Mouse (Mus musculus) embryonic facial prominence, embryonic 15.5 days (tissue): ENCODE measurements around the gene Slc30a2. TPM values are rescaled to one million over a fixed set of nuclear protein-coding genes. Genes with fewer than 3 reads are reported as not detected.
"Not testable (repeated sequence)": the region's sequence is repeated elsewhere in the genome, so short reads cannot be mapped to it uniquely, and the experiment has no call there.

Experiments used
- ATAC-seq: fragments of 200-750 bp; cut with Nextera tagmentation; 2 replicates; pipeline ENCODE4 v1.8.0; 2017; ENCODE audit warnings: low read depth, moderate TSS enrichment; ENCODE audit not compliant: insufficient number of reproducible peaks, low FRiP score, low TSS enrichment
- H3K27ac ChIP-seq: fragments of 300-500 bp; sonication (generic); replicated peaks from 2 replicates; pipeline ENCODE4 v1.5.1; 2015; ENCODE audit warnings: mild to moderate bottlenecking, inconsistent platforms
- H3K27me3 ChIP-seq: fragments of 300-500 bp; sonication (generic); 2 replicates; pipeline ENCODE4 v1.6.1; 2015; ENCODE audit warnings: inconsistent platforms
- H3K36me3 ChIP-seq: fragments of 300-500 bp; sonication (generic); 2 replicates; pipeline ENCODE4 v1.6.1; 2015; ENCODE audit warnings: mild to moderate bottlenecking, inconsistent platforms
- H3K4me1 ChIP-seq: fragments of 300-500 bp; sonication (generic); 2 replicates; pipeline ENCODE4 v1.6.1; 2015; ENCODE audit warnings: inconsistent platforms
- H3K4me2 ChIP-seq: fragments of 300-500 bp; sonication (generic); replicated peaks from 2 replicates; pipeline ENCODE4 v1.6.1; 2015; ENCODE audit warnings: mild to moderate bottlenecking, inconsistent platforms
- H3K4me3 ChIP-seq: fragments of 300-500 bp; sonication (generic); replicated peaks from 2 replicates; pipeline ENCODE4 v1.5.1; 2015; ENCODE audit warnings: mild to moderate bottlenecking, inconsistent platforms
- H3K9ac ChIP-seq: fragments of 300-500 bp; sonication (generic); 2 replicates; pipeline ENCODE4 v1.6.1; 2015; ENCODE audit warnings: inconsistent platforms
- H3K9me3 ChIP-seq: fragments of 300-500 bp; sonication (generic); replicated peaks from 2 replicates; pipeline ENCODE4 v1.6.1; 2016; ENCODE audit warnings: inconsistent platforms
- WGBS: fragments of 180-500 bp; shearing (Covaris S2); methylation state at CpG from one replicate; pipeline ENCODE4 v1.1.7; 2015; 5-methylcytosine and 5-hydroxymethylcytosine counted together
- polyA plus RNA-seq: library from polyadenylated mRNA; unstranded; fragments of >200 nt; fragmentation: Nextera tagmentation; extraction: Ambion mirVana; gene quantifications from 2 replicates; pipeline ENCODE4 v1.2.1, GENCODE M21; 2015

The Slc30a2 gene
- polyA plus RNA-seq, 1 experiment from 2014 or later = 2.3 TPM

DNA sequence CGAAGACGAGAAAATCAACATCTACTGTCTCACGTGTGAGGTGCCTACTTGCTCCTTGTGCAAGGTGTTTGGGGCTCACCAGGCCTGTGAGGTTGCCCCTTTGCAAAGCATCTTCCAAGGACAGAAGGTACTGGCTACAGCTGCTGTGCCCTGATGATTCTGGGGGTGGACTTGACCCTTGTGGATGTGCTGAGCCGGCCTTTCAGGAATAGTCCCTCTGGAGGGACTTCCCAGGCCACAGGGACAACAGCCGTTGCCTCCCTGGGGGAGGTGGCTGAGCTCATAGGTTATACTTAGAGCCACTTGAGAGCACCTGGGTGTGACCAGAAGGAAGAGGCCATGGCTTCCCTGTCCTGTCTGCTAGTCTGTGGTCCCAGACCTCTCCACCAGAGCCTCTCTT is 23.3 kb upstream of the Slc30a2 start:
- 0 out of 2 replicates have a peak, but pooled peaks cover 7% of the 10 kb centered on the region for H3K4me1 ChIP-seq
- H3K36me3 ChIP-seq = no peaks in the 10 kb centered on the region
- H3K9ac ChIP-seq = no peak overlapping the region
- H3K27me3 ChIP-seq = no peaks in the 10 kb centered on the region
- H3K4me2 ChIP-seq = no peak overlapping the region
- no peaks in the 10 kb centered on the region for H3K9me3 ChIP-seq
- no peak overlapping the region for H3K4me3 ChIP-seq
- ATAC-seq = no peak
- H3K27ac ChIP-seq = no peak overlapping the region
- 77% methylated on average over 5 of the region's 5 CpGs for WGBS

DNA sequence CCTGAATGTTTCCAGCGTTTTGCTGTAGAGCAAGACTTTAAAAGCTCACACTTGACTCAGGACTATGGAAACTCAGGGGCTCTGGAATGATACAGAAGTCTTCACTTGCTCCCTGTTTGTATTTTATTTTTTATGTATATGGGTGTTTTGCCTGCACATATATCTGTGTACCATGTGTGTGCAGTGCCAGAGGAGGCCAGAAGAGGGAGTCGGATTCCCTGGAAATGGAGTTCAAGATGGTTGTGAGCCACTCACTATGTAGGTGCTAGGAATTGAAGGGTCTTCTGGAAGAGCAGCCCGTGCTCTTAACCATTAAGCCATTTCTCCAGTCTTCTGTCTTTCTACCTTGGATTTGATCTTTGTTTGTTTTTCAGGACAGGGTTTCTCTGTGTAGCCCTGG is 21.5 kb upstream of the Slc30a2 start:
- no peaks in the 10 kb centered on the region for H3K27me3 ChIP-seq
- H3K36me3 ChIP-seq = no peaks in the 10 kb centered on the region
- no peak overlapping the region for H3K27ac ChIP-seq
- no peaks in the 10 kb centered on the region for H3K9me3 ChIP-seq
- H3K4me2 ChIP-seq = no peak overlapping the region
- no peak overlapping the region for H3K4me3 ChIP-seq
- no peak for ATAC-seq
- WGBS = 65% methylated on average over 3 of the region's 3 CpGs
- H3K9ac ChIP-seq = no peak overlapping the region
- H3K4me1 ChIP-seq = 0 out of 2 replicates have a peak, but pooled peaks cover 2% of the 10 kb centered on the region

DNA sequence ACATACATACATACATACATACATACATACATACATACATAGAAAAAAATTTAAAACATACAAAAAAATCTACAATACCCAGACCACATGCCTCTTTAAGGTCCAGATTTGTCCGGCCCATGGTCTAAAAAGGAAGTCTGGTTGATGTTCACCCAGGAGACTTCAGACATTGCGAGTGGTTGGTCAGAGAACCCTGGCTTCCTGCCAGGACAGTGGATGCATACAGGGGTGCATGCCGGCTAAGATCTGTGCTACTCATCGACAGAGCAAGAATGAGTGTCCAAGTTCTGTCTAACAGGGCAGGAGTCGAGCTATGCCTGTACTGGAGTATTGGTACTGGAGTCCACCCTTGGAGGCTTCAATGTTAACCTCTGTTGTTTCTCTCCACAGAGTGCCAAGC is 18.3 kb upstream of the Slc30a2 start:
- WGBS = 71% methylated on average over 5 of the region's 5 CpGs
- no peaks in the 10 kb centered on the region for H3K4me1 ChIP-seq
- H3K27me3 ChIP-seq = no peaks in the 10 kb centered on the region
- H3K4me2 ChIP-seq = no peak overlapping the region
- no peak overlapping the region for H3K4me3 ChIP-seq
- no peaks in the 10 kb centered on the region for H3K36me3 ChIP-seq
- no peaks in the 10 kb centered on the region for H3K9me3 ChIP-seq
- no peak overlapping the region for H3K9ac ChIP-seq
- no peak for ATAC-seq
- H3K27ac ChIP-seq = no peak overlapping the region

DNA sequence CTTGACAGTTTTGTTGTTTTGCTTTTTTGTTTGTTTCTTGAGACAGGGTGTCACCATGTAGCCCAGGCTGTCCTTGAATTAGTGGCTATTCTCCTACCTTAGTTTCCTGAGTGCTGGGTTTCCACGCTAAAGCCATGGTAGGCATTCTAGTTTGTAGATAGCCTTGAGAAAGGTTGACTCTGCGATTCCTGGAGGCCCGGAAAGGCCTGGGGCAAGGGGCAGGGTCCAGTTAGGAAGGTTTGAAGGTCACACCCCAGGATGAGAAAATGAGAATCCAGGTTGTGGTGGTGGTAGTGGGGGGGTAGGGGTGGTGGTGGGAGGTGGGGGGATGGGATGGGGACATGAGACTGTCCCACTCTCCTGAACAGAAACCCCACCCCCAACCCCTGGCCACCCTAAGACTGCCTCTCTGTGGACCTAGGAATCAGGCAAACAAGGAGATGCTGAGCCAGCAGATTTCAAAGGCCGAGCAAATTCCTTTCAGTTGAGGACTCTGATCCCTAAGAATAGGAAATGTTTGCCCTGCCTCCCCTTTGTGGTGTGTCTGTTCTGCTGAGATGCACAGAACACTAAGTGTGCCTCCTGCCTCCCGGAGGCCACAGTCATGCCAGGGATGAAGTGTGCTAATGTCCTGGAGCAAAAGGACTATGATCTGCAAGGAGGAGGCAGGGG is 16.0 kb upstream of the Slc30a2 start:
- WGBS = 61% methylated on average over 5 of the region's 5 CpGs
- Histone ChIP-seq H3K27ac (no peak overlapping the region), H3K4me1 (no peaks in the 10 kb centered on the region), H3K4me2 (no peak overlapping the region), H3K27me3 (no peaks in the 10 kb centered on the region), H3K9me3 (no peaks in the 10 kb centered on the region), H3K9ac (no peak overlapping the region), H3K4me3 (no peak overlapping the region), H3K36me3 (no peaks in the 10 kb centered on the region)
- ATAC-seq = no peak

DNA sequence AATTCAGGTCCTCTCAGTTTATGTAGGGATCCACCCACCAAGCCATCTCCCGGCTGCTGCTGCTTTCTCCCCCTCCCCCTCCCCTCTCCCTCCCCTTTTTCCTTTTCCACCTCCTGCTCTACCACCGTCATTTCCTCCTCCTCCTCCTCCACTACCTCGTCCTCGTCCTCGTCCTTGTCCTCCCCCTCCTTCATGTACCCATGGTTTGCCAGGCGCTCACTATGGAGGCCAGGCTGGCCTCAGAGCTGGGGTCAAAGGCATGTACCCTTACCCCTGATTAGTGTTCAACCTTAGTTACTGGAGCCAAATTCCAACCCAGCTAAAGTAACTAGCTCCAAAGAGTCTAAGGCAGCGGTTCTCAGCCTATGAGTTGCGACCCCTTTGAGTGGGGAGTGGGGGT is 14.8 kb upstream of the Slc30a2 start:
- Histone ChIP-seq H3K9ac (no peak overlapping the region), H3K27me3 (no peaks in the 10 kb centered on the region), H3K9me3 (no peaks in the 10 kb centered on the region), H3K36me3 (no peaks in the 10 kb centered on the region), H3K4me2 (no peak overlapping the region), H3K4me3 (no peak overlapping the region), H3K27ac (no peak overlapping the region), H3K4me1 (no peaks in the 10 kb centered on the region)
- no peak for ATAC-seq
- WGBS = 62% methylated on average over 8 of the region's 8 CpGs

DNA sequence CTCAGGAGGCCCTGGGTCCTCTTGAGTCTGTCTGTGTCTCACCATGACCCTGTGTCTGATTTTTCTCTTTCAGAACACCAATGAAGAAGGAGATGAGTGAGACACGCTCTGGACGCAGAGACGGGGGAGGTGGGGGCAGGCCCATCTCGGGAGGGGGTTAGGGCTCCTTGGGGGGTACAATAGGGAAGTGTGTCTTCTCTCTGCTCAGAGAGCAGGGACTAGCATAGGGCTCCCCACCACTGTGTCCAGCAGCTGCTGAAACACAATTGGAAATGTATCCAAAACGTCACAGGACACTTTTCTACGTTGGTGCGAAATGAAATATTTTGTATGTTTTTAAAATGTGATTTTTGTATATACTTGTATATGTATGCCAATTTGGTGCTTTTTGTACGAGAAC is 14.1 kb upstream of the Slc30a2 start:
- H3K27me3 ChIP-seq = no peaks in the 10 kb centered on the region
- H3K9ac ChIP-seq = no peak overlapping the region
- H3K4me2 ChIP-seq = no peak overlapping the region
- H3K36me3 ChIP-seq = no peaks in the 10 kb centered on the region
- 83% methylated on average over 8 of the region's 8 CpGs for WGBS
- no peak for ATAC-seq
- no peaks in the 10 kb centered on the region for H3K9me3 ChIP-seq
- H3K4me1 ChIP-seq = no peaks in the 10 kb centered on the region
- no peak overlapping the region for H3K4me3 ChIP-seq
- H3K27ac ChIP-seq = no peak overlapping the region

DNA sequence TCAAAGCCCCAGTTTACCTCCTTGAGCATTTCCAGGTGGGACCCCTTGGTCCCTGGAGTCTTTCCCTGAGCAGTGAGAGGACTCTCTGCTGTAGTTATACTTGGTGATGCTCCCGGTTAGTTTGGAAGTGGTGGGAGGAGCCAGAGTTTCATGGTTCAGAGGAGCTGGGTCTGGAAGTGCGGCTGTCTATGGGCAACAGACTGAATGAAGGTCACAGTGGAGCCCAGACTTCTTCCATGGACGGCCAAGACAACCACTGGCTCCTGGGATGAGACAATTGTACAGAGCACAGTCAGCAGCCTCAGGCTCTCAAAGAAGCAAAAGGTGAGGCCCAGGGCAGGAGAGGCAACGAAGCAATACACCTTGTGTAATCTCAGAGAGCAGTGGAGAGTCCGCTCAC is 12.7 kb upstream of the Slc30a2 start:
- 72% methylated on average over 5 of the region's 5 CpGs for WGBS
- Histone ChIP-seq H3K4me3 (no peak overlapping the region), H3K9me3 (no peaks in the 10 kb centered on the region), H3K4me2 (no peak overlapping the region), H3K4me1 (no peaks in the 10 kb centered on the region), H3K9ac (no peak overlapping the region), H3K27ac (no peak overlapping the region), H3K27me3 (no peaks in the 10 kb centered on the region), H3K36me3 (no peaks in the 10 kb centered on the region)
- ATAC-seq = no peak

DNA sequence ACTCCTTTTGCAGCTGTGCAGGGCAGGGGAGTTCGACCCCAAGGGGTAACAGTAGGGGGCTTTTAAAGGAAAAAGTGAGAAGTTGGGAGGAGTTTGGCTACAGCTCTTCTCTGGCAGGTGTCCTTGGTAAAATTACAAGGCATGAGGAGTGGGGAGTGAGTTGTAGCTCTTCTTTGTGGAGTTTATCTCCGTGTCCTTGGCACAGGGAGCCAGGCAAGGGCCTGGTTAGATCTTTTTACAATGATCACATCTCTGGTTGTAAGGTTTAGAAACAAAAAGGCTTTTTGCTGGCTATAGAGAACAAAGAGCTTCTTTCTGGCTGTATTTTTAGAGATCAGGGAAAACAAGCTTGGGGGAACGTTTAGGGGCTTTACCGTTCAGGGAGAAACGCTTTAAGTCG is 1.8 kb upstream of the Slc30a2 start:
- not testable (repeated sequence) for H3K27ac ChIP-seq, H3K9ac ChIP-seq, ATAC-seq, H3K4me3 ChIP-seq, H3K36me3 ChIP-seq, H3K9me3 ChIP-seq, H3K4me2 ChIP-seq
- Histone ChIP-seq H3K27me3 (peaks cover 42% of the 10 kb centered on the region), H3K4me1 (peaks cover 13% of the 10 kb centered on the region)
- 59% methylated on average over 6 of the region's 6 CpGs for WGBS

DNA sequence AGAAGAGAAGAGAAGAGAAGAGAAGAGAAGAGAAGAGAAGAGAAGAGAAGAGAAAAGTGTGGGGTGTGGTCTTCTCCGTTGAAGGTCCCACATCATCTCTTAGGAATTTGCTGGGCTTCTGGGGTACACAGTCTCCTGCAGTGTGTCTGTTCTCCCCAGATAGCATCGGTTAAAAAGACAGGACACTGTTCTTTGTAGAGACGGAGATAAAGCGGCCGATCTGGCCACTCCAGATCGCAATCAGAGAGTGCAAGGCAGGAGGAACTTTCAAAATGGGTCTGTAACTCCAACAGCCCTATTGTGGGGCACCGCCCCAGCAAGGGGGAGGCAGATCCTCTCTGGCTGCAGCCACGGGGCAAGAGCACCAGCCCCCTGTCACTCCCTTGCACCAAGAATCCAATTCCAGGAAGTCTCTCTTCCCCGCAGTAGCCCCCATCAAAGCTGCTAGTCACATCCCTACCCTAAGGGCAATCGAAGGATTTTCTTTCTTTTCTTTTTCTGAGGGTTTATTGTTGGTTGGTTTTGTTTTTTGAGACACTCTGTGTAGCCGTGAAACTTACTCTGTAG is 685 bp upstream of the Slc30a2 start:
- ATAC-seq = no peak
- Histone ChIP-seq H3K27ac (no peak overlapping the region), H3K4me3 (no peak overlapping the region), H3K27me3 (peaks cover 42% of the 10 kb centered on the region), H3K36me3 (no peaks in the 10 kb centered on the region), H3K4me1 (peaks cover 13% of the 10 kb centered on the region), H3K4me2 (no peak overlapping the region), H3K9me3 (no peaks in the 10 kb centered on the region), H3K9ac (no peak overlapping the region)
- 27% methylated on average over 11 of the region's 11 CpGs for WGBS

DNA sequence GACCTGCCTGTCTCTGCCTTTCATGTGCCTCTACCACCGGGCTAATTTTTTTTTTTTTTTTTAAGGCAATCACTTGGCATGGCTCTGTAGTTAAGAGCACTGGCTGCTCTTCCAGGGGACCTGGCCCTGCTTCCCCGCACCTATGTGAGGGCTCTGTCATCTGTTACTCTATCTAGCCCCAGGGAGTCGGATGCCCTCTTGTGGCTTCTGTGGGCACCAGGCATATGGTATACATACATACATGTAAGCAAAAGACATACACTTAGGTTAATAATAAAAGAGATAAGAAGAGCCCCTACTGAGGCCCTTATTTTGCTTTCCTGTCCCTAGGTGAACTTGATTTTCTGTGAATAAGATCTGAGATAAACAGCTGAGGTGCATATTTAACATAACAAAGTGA is 1.6 kb downstream of the Slc30a2 start:
- no peak for ATAC-seq
- 39% methylated on average over 3 of the region's 3 CpGs for WGBS
- Histone ChIP-seq H3K9me3 (no peaks in the 10 kb centered on the region), H3K36me3 (no peaks in the 10 kb centered on the region), H3K4me1 (peaks cover 13% of the 10 kb centered on the region), H3K4me3 (no peak overlapping the region), H3K9ac (no peak overlapping the region), H3K4me2 (no peak overlapping the region), H3K27ac (no peak overlapping the region), H3K27me3 (peaks cover 42% of the 10 kb centered on the region)

DNA sequence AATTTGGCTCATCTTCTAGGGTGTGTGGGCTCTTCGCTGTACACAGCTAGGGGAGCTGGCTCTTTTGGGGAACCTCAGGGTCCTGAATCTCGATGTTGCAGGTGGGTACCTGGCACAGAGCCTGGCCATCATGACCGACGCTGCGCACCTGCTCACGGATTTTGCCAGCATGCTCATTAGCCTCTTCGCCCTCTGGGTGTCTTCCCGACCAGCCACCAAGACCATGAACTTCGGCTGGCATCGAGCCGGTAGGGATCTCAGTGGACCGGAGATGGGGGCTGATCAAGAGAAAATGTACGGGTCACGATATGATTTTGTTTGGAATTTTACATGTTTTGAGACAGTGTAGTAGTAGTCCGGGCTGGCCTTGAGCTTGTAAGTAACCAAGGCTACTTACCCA is 2.8 kb downstream of the Slc30a2 start:
- H3K4me1 ChIP-seq = peaks cover 13% of the 10 kb centered on the region
- peaks cover 38% of the 10 kb centered on the region for H3K27me3 ChIP-seq
- no peak overlapping the region for H3K27ac ChIP-seq
- no peaks in the 10 kb centered on the region for H3K9me3 ChIP-seq
- WGBS = 83% methylated on average over 15 of the region's 15 CpGs
- H3K9ac ChIP-seq = no peak overlapping the region
- H3K4me3 ChIP-seq = no peak overlapping the region
- H3K4me2 ChIP-seq = no peak overlapping the region
- H3K36me3 ChIP-seq = no peaks in the 10 kb centered on the region
- no peak for ATAC-seq

DNA sequence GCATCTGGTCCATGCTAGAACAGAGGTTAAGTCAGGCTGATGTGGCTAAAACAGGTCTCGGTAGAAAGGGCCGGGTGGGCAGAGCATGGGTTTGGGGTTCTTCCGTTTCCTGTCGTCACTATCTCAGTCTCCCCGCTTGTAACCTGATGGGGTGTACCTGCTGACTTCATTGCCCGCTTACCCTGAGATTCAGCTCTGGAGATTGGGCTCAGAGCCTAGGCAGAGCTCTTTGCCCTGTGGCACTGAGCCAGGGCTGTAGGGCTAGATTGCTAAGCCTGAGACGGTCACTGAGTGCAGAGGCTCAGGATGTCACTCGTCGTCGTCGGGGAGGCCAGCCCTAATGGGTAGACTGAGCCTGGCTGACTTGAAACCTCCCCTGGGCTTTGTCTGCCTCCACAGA is 5.1 kb downstream of the Slc30a2 start:
- 64% methylated on average over 11 of the region's 11 CpGs for WGBS
- no peak overlapping the region for H3K4me3 ChIP-seq

More for the DNA sequence above, 5.1 kb downstream of the Slc30a2 start:
- Histone ChIP-seq H3K27ac (no peak overlapping the region), H3K9ac (no peak overlapping the region), H3K9me3 (no peaks in the 10 kb centered on the region), H3K36me3 (no peaks in the 10 kb centered on the region), H3K27me3 (peaks cover 25% of the 10 kb centered on the region), H3K4me2 (no peak overlapping the region), H3K4me1 (peaks cover 20% of the 10 kb centered on the region)
- no peak for ATAC-seq
